Mouse (Mus musculus) C2C12 (cell line): ENCODE data around the gene Gfpt2.

Experiments used
- CEBPB ChIP-seq: IDR thresholded peaks from one replicate; pipeline ENCODE4 v1.6.1; 2011; ENCODE audit warnings: low read depth, mild to moderate bottlenecking, control low read depth, moderate library complexity
- CTCF ChIP-seq: IDR thresholded peaks from one replicate; pipeline ENCODE4 v1.5.1; 2011; ENCODE audit not compliant: control insufficient read depth, insufficient read depth, insufficient read length
- MYOG ChIP-seq: IDR thresholded peaks from one replicate; pipeline ENCODE4 v1.6.1; 2011; ENCODE audit not compliant: control insufficient read depth, insufficient read length; ENCODE audit errors: extremely low read depth
- USF1 ChIP-seq: IDR thresholded peaks from one replicate; pipeline ENCODE4 v1.6.1; 2011; ENCODE audit warnings: low read depth, mild to moderate bottlenecking, control low read depth, moderate library complexity

- no peak for TF ChIP-seq CTCF
- TF ChIP-seq USF1: no peak
- TF ChIP-seq CEBPB: no peak
- TF ChIP-seq MYOG: no peak
Observed at GRCm38 (mm10) chr11:49801516-49801915, 7.5 kb downstream of the Gfpt2 start.
